8 mouse cellular contexts compared by ENCODE assay signal in the genomic region with DNA sequence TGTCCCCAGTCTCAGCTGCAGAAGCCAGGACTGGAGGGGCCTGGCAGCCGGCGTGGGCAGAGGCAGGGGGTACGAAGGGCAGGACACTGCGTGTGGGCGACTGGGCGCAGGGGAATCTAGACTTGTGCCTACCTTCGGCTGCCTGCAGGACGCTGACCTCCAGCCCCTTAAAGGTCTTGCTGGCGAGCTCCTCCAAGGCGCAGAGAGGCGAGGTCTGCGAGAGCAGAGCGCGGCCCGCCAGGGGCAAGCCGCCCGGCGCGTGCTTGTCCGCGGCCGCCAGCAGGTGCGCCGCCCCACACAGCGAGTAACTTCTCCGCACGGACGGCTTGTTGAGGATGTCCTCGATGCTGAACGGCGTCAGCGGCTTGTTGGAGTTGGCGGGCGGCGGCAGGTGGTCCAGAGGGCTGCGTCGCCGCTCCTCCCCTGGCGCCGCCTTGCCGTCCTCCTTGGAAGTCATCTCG. TPM values are rescaled to one million over a fixed set of nuclear protein-coding genes. Genes with fewer than 3 reads are reported as not detected.
DNase-seq lines count a peak whose midpoint lies in the region; ATAC-seq and TF ChIP-seq lines count a peak whose summit lies in the region.
"Had no signal": no experiment of that assay in that cellular context is flagged by ENCODE, and none has a peak within 500 bp of the region (broad histone marks: within the 10 kb centered on the region; RNA-seq: fewer than 3 reads in every experiment).

No protein-coding gene starts in this region.

- no peak overlapping the region for H3K27ac ChIP-seq in forebrain, postnatal 0 days (ENCODE audit: low read depth, low read length)

- H3K4me1 ChIP-seq in forebrain, postnatal 0 days (ENCODE audit: insufficient read depth) = no peaks in the 10 kb centered on the region

- DNase-seq in thymus, postnatal 4 days = peak; percentile 53
- DNase-seq in thymus, postnatal 0 days (ENCODE audit: low spot score) = no peak
- no peak for DNase-seq in forebrain, postnatal 0 days
- DNase-seq in layer of hippocampus, adult 9-10 months (ENCODE audit: low spot score) = no peak
- no peak for DNase-seq in adrenal gland, postnatal 4 days (ENCODE audit: low spot score in 2 of 2)
- DNase-seq in layer of hippocampus, adult 18-20 months (ENCODE audit: low spot score in 2 of 2) = no peak

- peaks cover 75% of the 10 kb centered on the region for H3K27me3 ChIP-seq in forebrain, postnatal 0 days (ENCODE audit: insufficient read depth, low read length)

- H3K36me3 ChIP-seq in forebrain, postnatal 0 days (ENCODE audit: insufficient read depth) = no peaks in the 10 kb centered on the region

- WGBS in forebrain, postnatal 0 days = under 1% methylated on average over 42 of the region's 42 CpGs

- H3K9ac ChIP-seq in forebrain, postnatal 0 days = no peak overlapping the region

- no peak for TF ChIP-seq CTCF in forebrain, postnatal 0 days (IDR thresholded peaks at IDR 0.05; ENCODE audit: low read depth)

- no peak for ATAC-seq in forebrain, postnatal 0 days
- ATAC-seq in megakaryocyte-erythroid progenitor cell, adult 5-6 weeks (replicated peaks; ENCODE audit: low FRiP score, low TSS enrichment, poor library complexity, severe bottlenecking) = peak; percentile 19; the same call in 1 of the 2 replicates

- no peak overlapping the region for H3K4me3 ChIP-seq in forebrain, postnatal 0 days (ENCODE audit: low read depth, low read length)

- peak overlapping the region; percentile 10; the same call in 1 of the 2 replicates for H3K4me2 ChIP-seq in forebrain, postnatal 0 days (ENCODE audit: low read depth)

- H3K9me3 ChIP-seq in forebrain, postnatal 0 days (ENCODE audit: low read length) = no peaks in the 10 kb centered on the region

RNA-seq across cellular contexts. Expression of gene Lbx1, which starts 0.8 kb away (rescaled TPM):
- not detected in 2 replicates for polyA plus RNA-seq in thymus, postnatal 0 days (2015; fragmentation: Nextera tagmentation; extraction: Ambion mirVana)
- total RNA-seq in forebrain, postnatal 0 days (2014; rRNA removed) = not detected in 2 replicates
- polyA plus RNA-seq in forebrain, postnatal 0 days (2015; fragmentation: Nextera tagmentation; extraction: Ambion mirVana) = not detected in 2 replicates
- not detected in 2 replicates for total RNA-seq in megakaryocyte-erythroid progenitor cell, adult 5-6 weeks (2014; fragmentation: Nextera tagmentation)
- not detected in 2 replicates for total RNA-seq in megakaryocyte-erythroid progenitor cell, adult 5-6 weeks (2017)
- under 1 TPM; 0.11 to 0.22 TPM for total RNA-seq in adrenal gland, postnatal 4 days (2021)
- not detected for total RNA-seq in layer of hippocampus, adult 18-20 months (2021)
- total RNA-seq: left cerebral cortex, adult 18-20 months had no signal
